Mouse (Mus musculus): Measurements from ENCODE around the gene Eme2. TPM values are rescaled to one million over a fixed set of nuclear protein-coding genes. Genes with fewer than 3 reads are reported as not detected.

Eme2 gene
- polyA plus RNA-seq, 1 experiment from 2014 or later: 27.4 TPM

GRCm38 (mm10) chr17:24861785-24862184 lies 33.1 kb downstream of the Eme2 start:
- Histone ChIP-seq H3K27ac (no peak overlapping the region), H3K9me3 (no peaks in the 10 kb centered on the region)

GRCm38 (mm10) chr17:24860076-24860475 lies 34.8 kb downstream of the Eme2 start:
- no peaks in the 10 kb centered on the region for H3K27me3 ChIP-seq
- WGBS: 91% methylated on average over 8 of the region's 8 CpGs
- no peaks in the 10 kb centered on the region for H3K9me3 ChIP-seq
- no peak overlapping the region for H3K27ac ChIP-seq
- H3K4me3 ChIP-seq: no peak overlapping the region
- peaks cover 55% of the 10 kb centered on the region for H3K36me3 ChIP-seq
- no peak for ATAC-seq (ENCODE audit: insufficient number of reproducible peaks, low FRiP score, low TSS enrichment, low read depth)
- no peak overlapping the region for H3K9ac ChIP-seq
- H3K4me1 ChIP-seq: no peaks in the 10 kb centered on the region
- H3K4me2 ChIP-seq: no peak overlapping the region

More at GRCm38 (mm10) chr17:24861785-24862184, 33.1 kb downstream of the Eme2 start:
- H3K36me3 ChIP-seq: peaks cover 63% of the 10 kb centered on the region
- H3K9ac ChIP-seq: no peak overlapping the region
- H3K4me2 ChIP-seq: no peak overlapping the region
- H3K4me1 ChIP-seq: no peaks in the 10 kb centered on the region
- ATAC-seq (ENCODE audit: insufficient number of reproducible peaks, low FRiP score, low TSS enrichment, low read depth): no peak
- no peak overlapping the region for H3K4me3 ChIP-seq
- no peaks in the 10 kb centered on the region for H3K27me3 ChIP-seq
- WGBS: 91% methylated on average over 3 of the region's 3 CpGs

GRCm38 (mm10) chr17:24858967-24859366 lies 35.9 kb downstream of the Eme2 start:
- Histone ChIP-seq H3K4me3 (no peak overlapping the region), H3K9me3 (no peaks in the 10 kb centered on the region), H3K27me3 (no peaks in the 10 kb centered on the region), H3K36me3 (peaks cover 56% of the 10 kb centered on the region), H3K4me2 (no peak overlapping the region), H3K9ac (no peak overlapping the region), H3K27ac (no peak overlapping the region), H3K4me1 (no peaks in the 10 kb centered on the region)
- 91% methylated on average over 6 of the region's 6 CpGs for WGBS
- ATAC-seq (ENCODE audit: insufficient number of reproducible peaks, low FRiP score, low TSS enrichment, low read depth): no peak

- no peak for ATAC-seq (ENCODE audit: insufficient number of reproducible peaks, low FRiP score, low TSS enrichment, low read depth)
- Histone ChIP-seq H3K4me2 (no peak overlapping the region), H3K9me3 (no peaks in the 10 kb centered on the region), H3K9ac (no peak overlapping the region), H3K27ac (no peak overlapping the region), H3K27me3 (no peaks in the 10 kb centered on the region), H3K36me3 (peaks cover 58% of the 10 kb centered on the region), H3K4me3 (no peak overlapping the region), H3K4me1 (no peaks in the 10 kb centered on the region)
- WGBS: 79% methylated on average over 8 of the region's 8 CpGs
These were observed 36.9 kb downstream of the Eme2 start for GRCm38 (mm10) chr17:24857831-24858470.

GRCm38 (mm10) chr17:24856589-24856988 lies 38.3 kb downstream of the Eme2 start:
- WGBS: 87% methylated on average over 13 of the region's 13 CpGs
- no peak overlapping the region for H3K9ac ChIP-seq
- no peak for ATAC-seq (ENCODE audit: insufficient number of reproducible peaks, low FRiP score, low TSS enrichment, low read depth)
- peaks cover 51% of the 10 kb centered on the region for H3K36me3 ChIP-seq
- no peaks in the 10 kb centered on the region for H3K4me1 ChIP-seq
- no peak overlapping the region for H3K4me3 ChIP-seq
- peaks cover 2% of the 10 kb centered on the region for H3K27me3 ChIP-seq
- H3K27ac ChIP-seq: no peak overlapping the region
- no peak overlapping the region for H3K4me2 ChIP-seq
- H3K9me3 ChIP-seq: no peaks in the 10 kb centered on the region

GRCm38 (mm10) chr17:24855838-24856464 lies 38.9 kb downstream of the Eme2 start:
- no peaks in the 10 kb centered on the region for H3K9me3 ChIP-seq
- no peak for ATAC-seq (ENCODE audit: insufficient number of reproducible peaks, low FRiP score, low TSS enrichment, low read depth)
- H3K27ac ChIP-seq: no peak overlapping the region
- H3K4me3 ChIP-seq: no peak overlapping the region
- peaks cover 6% of the 10 kb centered on the region for H3K4me1 ChIP-seq
- peaks cover 45% of the 10 kb centered on the region for H3K36me3 ChIP-seq
- H3K27me3 ChIP-seq: peaks cover 9% of the 10 kb centered on the region
- no peak overlapping the region for H3K4me2 ChIP-seq
- H3K9ac ChIP-seq: no peak overlapping the region
- whole genome bisulfite sequencing: 66% methylated on average over 3 of the region's 3 CpGs

GRCm38 (mm10) chr17:24851381-24852125 lies 43.3 kb downstream of the Eme2 start:
- no peak for ATAC-seq (ENCODE audit: insufficient number of reproducible peaks, low FRiP score, low TSS enrichment, low read depth)
- Histone ChIP-seq H3K36me3 (peaks cover 25% of the 10 kb centered on the region), H3K4me2 (peak overlapping the region; percentile 92), H3K9ac (no peak overlapping the region), H3K9me3 (no peaks in the 10 kb centered on the region), H3K27ac (no peak overlapping the region), H3K4me3 (peak overlapping the region; percentile 95), H3K27me3 (peaks cover 10% of the 10 kb centered on the region), H3K4me1 (peaks cover 18% of the 10 kb centered on the region)
- WGBS: 79% methylated on average over 10 of the region's 10 CpGs

GRCm38 (mm10) chr17:24850773-24851127 lies 44.1 kb downstream of the Eme2 start:
- Histone ChIP-seq H3K9ac (peak overlapping the region; percentile 53), H3K4me2 (peak overlapping the region; percentile 92), H3K27me3 (peaks cover 10% of the 10 kb centered on the region), H3K4me1 (peaks cover 18% of the 10 kb centered on the region), H3K27ac (peak overlapping the region; percentile 30; the same call in 1 of the 2 replicates), H3K36me3 (peaks cover 25% of the 10 kb centered on the region), H3K4me3 (peak overlapping the region; percentile 95), H3K9me3 (no peaks in the 10 kb centered on the region)
- no peak for ATAC-seq (ENCODE audit: insufficient number of reproducible peaks, low FRiP score, low TSS enrichment, low read depth)
- 1% methylated on average over 20 of the region's 20 CpGs for WGBS

- WGBS: under 1% methylated on average over 58 of the region's 58 CpGs
- peak; percentile 100 for ATAC-seq (ENCODE audit: insufficient number of reproducible peaks, low FRiP score, low TSS enrichment, low read depth)
- Histone ChIP-seq H3K4me2 (peak within 1 kb of the TSS; percentile 92), H3K36me3 (peaks cover 25% of the 10 kb centered on the region), H3K9me3 (no peaks in the 10 kb centered on the region), H3K27me3 (peaks cover 12% of the 10 kb centered on the region), H3K9ac (peak within 1 kb of the TSS; percentile 60), H3K4me1 (peaks cover 18% of the 10 kb centered on the region), H3K4me3 (peak within 1 kb of the TSS; percentile 95), H3K27ac (peak within 1 kb of the TSS; percentile 94)
These were observed 44.7 kb downstream of the Eme2 start, which contains the start of gene Fahd1 for GRCm38 (mm10) chr17:24850065-24850772. Fahd1 (minus strand) TSS chr17:24850364.

- Histone ChIP-seq H3K4me3 (peak overlapping the region; percentile 95), H3K9me3 (no peaks in the 10 kb centered on the region), H3K27me3 (peaks cover 15% of the 10 kb centered on the region), H3K27ac (peak overlapping the region; percentile 94), H3K4me2 (peak overlapping the region; percentile 92), H3K4me1 (peaks cover 18% of the 10 kb centered on the region), H3K36me3 (peaks cover 22% of the 10 kb centered on the region), H3K9ac (peak overlapping the region; percentile 60)
- no peak for ATAC-seq (ENCODE audit: insufficient number of reproducible peaks, low FRiP score, low TSS enrichment, low read depth)
- under 1% methylated on average over 21 of the region's 21 CpGs for WGBS
These were observed 45.2 kb downstream of the Eme2 start for GRCm38 (mm10) chr17:24849733-24850064.

- peaks cover 18% of the 10 kb centered on the region for H3K4me1 ChIP-seq
- peak overlapping the region; percentile 92; the same call in 1 of the 2 replicates for H3K4me2 ChIP-seq
- H3K9me3 ChIP-seq: no peaks in the 10 kb centered on the region
- peaks cover 11% of the 10 kb centered on the region for H3K36me3 ChIP-seq
- ATAC-seq (ENCODE audit: insufficient number of reproducible peaks, low FRiP score, low TSS enrichment, low read depth): no peak
- no peak overlapping the region for H3K9ac ChIP-seq
- H3K27ac ChIP-seq: no peak overlapping the region
- H3K4me3 ChIP-seq: peak overlapping the region; percentile 95; the same call in 1 of the 2 replicates
- peaks cover 23% of the 10 kb centered on the region for H3K27me3 ChIP-seq
These were observed 46.3 kb downstream of the Eme2 start for GRCm38 (mm10) chr17:24848600-24849031.
